Mouse (Mus musculus) spleen, postnatal 14 days (tissue): ENCODE results near the gene Pld5.

Experiments
- DNase-seq, 2 experiments: peaks; one replicate each; pipeline ENCODE4 v3.0.0; 2021 to 2022; ENCODE audit warnings: low spot score in 2 of 2

Pld5 gene

GRCm38 (mm10) chr1:176274667-176275610, at the start of gene Pld5:
Pld5 (minus strand) TSS chr1:176275312.
- DNase-seq = no peak

- DNase-seq = no peak
Observed at GRCm38 (mm10) chr1:176315063-176315462, 40.0 kb upstream of the Pld5 start.

- DNase-seq = no peak
Observed at GRCm38 (mm10) chr1:176310174-176310573, 35.1 kb upstream of the Pld5 start.

- no peak for DNase-seq
Observed at GRCm38 (mm10) chr1:176289396-176289795, 14.3 kb upstream of the Pld5 start.

GRCm38 (mm10) chr1:176275611-176275980, 484 bp upstream of the Pld5 start:
- no peak for DNase-seq

GRCm38 (mm10) chr1:176248717-176249030, 26.4 kb downstream of the Pld5 start:
- no peak for DNase-seq

- no peak for DNase-seq
Observed at GRCm38 (mm10) chr1:176247885-176248716, 27.0 kb downstream of the Pld5 start.

GRCm38 (mm10) chr1:176239199-176239598, 35.9 kb downstream of the Pld5 start:
- no peak for DNase-seq

GRCm38 (mm10) chr1:176223794-176224193, 51.3 kb downstream of the Pld5 start:
- no peak for DNase-seq

GRCm38 (mm10) chr1:176223196-176223595, 51.9 kb downstream of the Pld5 start:
- peak in 1 of 2 experiments; percentile 1 for DNase-seq

GRCm38 (mm10) chr1:176218217-176218616, 56.9 kb downstream of the Pld5 start:
- DNase-seq = no peak

GRCm38 (mm10) chr1:176213645-176214221, 61.4 kb downstream of the Pld5 start:
- no peak for DNase-seq

- DNase-seq = no peak
Observed at GRCm38 (mm10) chr1:176212922-176213644, 62.0 kb downstream of the Pld5 start.

GRCm38 (mm10) chr1:176210803-176211202, 64.3 kb downstream of the Pld5 start:
- no peak for DNase-seq

GRCm38 (mm10) chr1:176208014-176208413, 67.1 kb downstream of the Pld5 start:
- no peak for DNase-seq

GRCm38 (mm10) chr1:176202360-176202759, 72.8 kb downstream of the Pld5 start:
- DNase-seq = no peak

- DNase-seq = no peak
Observed at GRCm38 (mm10) chr1:176197036-176197766, 77.9 kb downstream of the Pld5 start.

GRCm38 (mm10) chr1:176196341-176196740, 78.8 kb downstream of the Pld5 start:
- no peak for DNase-seq

- DNase-seq = no peak
Observed at GRCm38 (mm10) chr1:176194727-176195126, 80.4 kb downstream of the Pld5 start.

- no peak for DNase-seq
Observed at GRCm38 (mm10) chr1:176183991-176184390, 91.1 kb downstream of the Pld5 start.

- no peak for DNase-seq
Observed at GRCm38 (mm10) chr1:176174971-176175370, 100.1 kb downstream of the Pld5 start.
